Mouse (Mus musculus) erythroblast, embryonic 14.5 days (primary cell): Measurements from ENCODE around the gene Dgkg.

ENCODE experiments used
- GATA1 ChIP-seq: IDR thresholded peaks from 2 replicates; pipeline ENCODE4 v1.6.1; 2012; ENCODE audit warnings: low read length, inconsistent platforms, mixed read lengths
- TAL1 ChIP-seq: IDR thresholded peaks from 3 replicates; pipeline ENCODE4 v1.6.1; 2012; ENCODE audit warnings: low read length, inconsistent platforms, mixed read lengths

GRCm38 (mm10) chr16:22661076-22661475 lies 4.1 kb upstream of the Dgkg start:
- TF ChIP-seq TAL1 (no peak), GATA1 (no peak)
